Mouse (Mus musculus) kidney, adult 9 months (tissue): ENCODE measurements around the gene Antxrl.

Source experiments
- DNase-seq: peaks from one replicate; pipeline ENCODE4 v3.0.0; 2022

The Antxrl gene

DNA sequence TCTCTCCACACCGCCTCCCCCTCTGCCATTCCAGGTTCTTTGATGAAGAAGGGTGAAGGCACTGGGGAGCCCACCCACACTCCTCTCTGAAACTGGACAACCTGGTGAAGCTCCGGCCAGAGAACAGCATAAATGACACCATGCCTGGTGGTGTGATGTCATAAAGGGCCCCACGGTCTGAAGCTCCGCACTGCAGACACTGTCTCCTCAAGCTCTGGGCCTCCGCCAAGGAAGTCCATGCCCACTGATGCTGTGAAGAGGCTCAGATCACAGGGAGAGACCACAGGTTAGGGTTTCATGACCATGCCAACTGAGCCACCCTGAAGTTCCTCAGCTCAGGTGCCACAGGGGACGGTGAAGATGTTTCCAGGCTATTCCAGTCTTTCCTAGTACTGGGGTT is at the start of gene Antxrl:
Antxrl (plus strand) TSS at position 192 of the 400 bp plus-strand sequence.
- no peak for DNase-seq

DNA sequence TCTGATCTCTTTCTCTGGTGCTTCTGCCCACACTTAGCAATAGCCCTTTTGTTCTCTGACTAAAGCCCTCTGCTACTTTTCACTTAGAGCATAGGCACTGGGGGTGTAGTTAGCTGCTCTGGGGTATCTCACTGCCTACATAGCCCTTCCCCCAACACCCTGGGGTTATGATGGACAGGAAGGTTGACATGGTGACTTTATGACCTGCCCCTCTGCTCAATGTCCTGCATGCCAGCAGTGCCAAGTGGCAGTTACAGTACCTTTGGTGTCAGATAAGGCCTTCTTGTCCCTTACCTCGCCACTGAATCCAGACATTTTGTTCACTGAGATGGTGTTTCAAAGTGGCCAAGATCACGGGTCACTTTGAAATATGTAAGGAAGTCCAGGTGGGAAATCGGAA is 37.4 kb upstream of the Antxrl start, which contains the start of gene Gm30083:
Gm30083 (minus strand) TSS at position 120 of the 400 bp plus-strand sequence.
- DNase-seq, result no peak

DNA sequence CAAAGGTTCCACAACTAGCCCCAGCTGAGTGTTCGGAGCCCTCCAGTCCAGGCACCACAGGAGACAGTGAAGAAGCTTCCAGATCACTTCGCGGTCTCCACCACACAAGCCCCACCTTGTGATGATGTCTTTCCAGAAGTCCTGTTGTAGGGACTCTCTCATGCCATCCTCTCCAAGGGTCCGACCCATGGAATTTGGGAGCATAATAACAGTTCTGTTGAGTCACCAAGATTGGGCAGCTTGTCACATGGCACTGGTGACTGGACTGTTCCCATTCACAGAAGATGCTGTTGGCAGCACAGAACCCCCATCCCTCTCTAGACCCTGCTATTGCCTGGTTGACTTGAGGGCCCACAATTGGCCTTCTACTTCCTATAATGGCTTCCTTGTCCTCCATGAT is 36.1 kb upstream of the Antxrl start, which contains the start of gene Gm5460:
Gm5460 (plus strand) TSS at position 378 of the 400 bp plus-strand sequence.
- DNase-seq, result no peak

DNA sequence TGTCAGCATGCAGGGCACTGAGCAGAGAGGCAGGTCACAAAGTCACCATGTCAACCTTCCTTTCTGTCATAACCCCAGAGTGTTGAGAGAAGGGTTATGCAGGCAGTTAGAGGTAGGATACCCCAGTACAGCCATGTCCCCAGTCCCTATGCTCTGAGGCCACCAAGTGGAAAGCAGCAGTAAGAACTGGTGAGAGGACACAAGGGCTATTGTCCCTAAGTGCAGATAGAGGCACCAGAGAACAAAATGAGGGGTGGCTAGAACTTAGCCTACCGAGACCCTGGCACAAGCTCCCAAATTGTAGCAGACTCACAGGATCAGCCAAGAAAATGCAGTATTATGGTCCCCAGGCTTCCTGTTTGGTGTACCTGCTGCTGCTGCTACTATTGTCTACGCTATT is 35.6 kb upstream of the Antxrl start:
- DNase-seq, result no peak

DNA sequence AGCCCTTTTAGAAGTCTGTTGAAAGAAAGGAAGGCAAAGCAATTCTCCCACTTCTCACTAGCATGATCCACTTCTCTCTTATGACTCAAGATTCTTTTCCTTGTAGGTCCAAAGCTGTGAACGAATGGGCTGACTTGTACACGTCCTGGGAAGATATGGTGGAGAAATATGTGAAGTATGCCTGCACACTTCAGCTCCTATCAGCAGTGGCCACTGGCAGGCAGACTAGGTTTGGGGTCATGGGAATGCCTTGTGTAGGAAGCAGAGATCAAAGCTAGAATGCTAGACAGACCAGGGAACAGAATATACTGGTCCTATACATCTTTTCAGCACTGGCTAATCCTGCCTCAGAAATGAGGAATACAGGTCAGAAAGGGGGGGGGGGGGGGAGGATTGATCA is 25.8 kb upstream of the Antxrl start:
- no peak for DNase-seq

DNA sequence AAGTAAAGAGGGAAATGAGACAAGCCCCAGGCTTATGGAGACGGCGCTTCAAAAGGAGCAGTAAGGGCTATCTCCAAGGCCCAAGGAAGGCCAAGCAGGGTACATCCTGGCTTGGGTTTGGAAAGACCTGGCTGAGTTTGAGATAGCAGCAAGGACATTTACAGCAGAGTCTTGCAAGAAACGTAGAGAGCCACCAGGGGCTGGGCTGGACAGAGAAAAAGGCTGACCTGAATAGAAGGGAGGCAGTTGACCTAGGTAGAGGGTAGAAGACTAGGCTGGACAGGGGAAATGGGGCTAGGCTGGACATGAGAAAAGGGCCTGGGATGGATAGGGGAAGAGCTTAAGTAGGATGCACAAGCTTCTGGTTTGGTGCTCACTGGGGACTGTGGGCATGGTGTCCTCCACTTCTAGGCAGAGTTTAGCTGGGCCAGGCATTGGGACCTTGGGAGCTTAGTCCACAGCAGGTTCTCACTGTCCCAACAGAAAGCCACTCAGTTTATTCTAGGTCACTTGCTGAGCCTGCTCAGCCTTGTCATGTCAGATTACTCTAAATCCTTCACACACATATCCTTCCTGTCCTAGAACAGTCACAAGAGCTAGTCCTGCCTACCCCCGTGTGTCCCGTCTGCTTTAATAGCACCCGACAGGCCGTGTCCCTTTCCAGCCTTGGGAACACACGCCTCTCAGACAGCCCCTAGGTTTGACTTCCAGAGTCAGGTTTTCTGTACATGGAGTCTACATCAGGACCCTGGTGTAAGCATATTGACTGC is 18.5 kb upstream of the Antxrl start:
- DNase-seq, result no peak

DNA sequence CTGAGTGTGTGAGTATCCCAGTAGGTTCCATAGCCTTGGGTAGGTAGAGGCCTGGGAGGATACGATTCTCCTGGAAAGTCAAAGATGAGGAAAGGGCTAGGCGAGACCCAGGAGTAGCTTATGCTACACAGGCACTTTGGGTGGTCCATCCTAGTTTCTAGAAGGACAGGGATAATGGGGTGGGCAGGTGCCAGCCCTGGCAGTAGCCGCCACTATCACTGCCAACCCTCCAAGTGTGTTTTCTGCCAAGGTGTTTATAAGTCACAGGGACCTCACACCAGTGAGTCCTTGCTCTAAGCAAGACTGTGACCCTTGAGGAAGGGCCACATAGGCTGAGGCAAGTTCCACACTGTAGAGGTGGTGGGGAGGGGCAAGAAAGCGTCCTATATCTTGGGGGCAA is 11.3 kb upstream of the Antxrl start:
- no peak for DNase-seq

DNA sequence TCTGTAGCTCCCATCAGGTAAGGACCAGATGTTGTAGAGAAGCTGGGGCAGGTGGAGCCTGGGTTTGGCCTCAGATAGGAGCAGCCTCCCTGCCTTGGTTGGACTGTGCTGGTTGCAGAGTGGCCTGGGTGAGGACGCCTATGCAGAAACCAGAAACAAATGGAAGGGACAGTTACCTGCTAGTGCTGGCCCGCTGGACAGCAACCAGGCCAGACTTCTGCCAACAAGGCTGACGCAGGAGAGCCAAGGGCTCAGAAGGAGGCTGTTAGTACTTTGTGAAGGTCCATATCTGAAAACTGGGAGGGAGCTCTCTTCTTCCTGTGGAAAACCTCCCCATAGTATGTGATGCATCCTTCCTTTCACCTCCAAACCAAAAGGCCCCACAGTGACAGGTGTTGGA is 9.2 kb upstream of the Antxrl start:
- no peak for DNase-seq

DNA sequence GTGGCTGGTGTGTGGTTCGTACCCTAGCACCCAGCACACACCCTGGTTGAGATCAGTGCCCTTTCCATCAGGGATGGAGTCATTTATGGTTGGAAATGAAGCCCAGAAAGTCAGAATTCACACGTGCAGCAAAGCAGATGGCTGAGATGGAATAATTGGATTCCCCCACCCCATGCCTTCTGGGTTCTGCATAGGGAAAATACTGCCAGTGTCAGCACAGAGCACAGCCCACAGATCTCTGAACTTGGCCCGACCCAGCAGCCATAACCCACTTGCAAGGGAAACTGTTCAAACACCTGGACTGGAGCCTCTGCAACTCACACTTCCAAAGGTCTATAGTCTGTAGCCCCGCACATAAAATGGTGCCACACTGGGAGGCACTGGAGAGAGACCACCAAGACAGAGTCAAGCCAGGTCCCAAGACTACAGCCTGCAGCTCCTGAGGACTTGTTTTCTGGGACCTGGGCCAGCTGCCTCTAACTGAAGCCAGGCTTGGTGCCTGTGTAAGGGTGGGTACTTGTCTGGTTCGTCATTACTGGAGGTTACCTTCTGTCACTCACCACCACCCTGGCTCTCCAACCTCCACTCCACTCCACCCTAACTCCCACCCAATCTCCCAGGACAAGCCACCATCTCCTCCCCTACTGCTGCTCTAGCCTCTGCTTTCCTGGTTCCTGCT is 2.3 kb upstream of the Antxrl start:
- DNase-seq, result no peak

DNA sequence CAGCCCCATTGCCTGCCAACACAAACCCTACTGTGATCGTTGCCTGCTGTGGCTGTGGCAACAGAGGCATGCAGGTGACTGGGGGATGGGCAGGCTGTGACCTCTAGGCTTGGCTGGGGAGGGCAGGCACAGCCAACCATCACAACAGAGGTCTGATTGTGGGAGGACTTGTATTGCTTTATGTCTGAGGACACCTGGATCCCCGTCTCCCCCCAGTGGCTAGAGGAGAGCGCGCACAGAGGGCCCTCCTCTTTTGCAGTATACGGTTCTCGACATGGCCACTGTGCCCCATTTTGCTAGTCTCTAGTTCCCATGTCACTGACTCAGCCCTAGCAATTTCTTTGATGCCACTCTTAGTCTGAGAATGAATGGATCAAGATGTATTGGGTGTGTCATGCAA is 19.2 kb downstream of the Antxrl start:
- DNase-seq, result no peak

DNA sequence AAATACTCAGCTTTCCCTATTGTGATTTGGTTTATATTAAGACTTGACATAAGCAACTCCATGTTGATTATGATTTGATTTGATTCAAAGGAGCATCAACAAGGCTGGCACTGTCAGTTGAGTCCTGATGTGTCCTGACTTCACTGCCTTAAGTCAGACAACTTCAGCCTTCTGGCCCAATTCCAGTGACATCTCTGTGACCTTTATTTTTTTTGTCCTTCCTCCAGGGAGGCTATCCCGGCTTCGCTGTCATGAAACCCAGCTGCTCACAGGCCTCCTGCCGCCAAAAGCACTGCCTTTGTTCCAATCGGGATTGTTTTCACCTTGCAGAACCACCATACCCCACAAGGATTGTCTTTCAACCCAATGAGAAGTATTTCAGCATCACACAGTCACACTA is 22.8 kb downstream of the Antxrl start:
- DNase-seq, result peak; percentile 24

DNA sequence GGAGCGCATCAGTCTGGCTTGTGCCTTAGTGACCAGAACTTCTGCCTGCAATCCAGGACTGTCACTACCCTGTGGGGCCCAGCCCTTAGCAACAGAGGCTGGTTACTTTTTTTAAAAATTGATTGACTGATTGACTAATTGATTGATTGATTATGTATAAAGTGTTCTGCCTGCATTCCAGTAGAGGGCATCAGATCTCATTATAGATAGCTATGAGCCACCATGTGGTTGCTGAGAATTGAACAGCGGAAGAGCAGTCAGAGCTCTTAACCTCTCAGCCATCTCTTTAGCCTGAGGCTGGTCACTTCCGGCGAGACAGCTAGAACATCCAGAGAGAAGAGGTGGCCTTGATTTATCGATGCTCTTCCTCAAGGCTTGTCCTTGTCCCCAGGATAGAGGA is 24.7 kb downstream of the Antxrl start:
- no peak for DNase-seq

DNA sequence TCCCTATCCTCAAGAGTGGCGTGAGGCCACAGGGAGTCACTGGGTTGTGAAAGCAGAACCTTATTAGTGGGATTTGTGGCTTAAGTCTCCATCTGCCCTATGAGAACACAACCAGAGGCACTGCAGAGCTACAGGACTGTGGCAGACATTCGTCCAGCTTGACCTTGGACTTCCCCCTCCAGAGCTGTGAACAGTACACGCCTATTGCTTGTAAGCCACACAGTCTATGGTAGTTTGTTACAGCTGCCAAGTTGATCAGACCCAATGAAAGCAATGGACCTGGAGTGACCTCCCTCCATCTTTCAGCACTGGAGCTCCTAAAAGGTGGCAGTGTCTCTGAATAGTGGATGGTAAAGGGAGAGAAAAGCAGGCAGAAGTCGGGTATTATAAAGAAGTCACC is 25.8 kb downstream of the Antxrl start:
- no peak for DNase-seq

DNA sequence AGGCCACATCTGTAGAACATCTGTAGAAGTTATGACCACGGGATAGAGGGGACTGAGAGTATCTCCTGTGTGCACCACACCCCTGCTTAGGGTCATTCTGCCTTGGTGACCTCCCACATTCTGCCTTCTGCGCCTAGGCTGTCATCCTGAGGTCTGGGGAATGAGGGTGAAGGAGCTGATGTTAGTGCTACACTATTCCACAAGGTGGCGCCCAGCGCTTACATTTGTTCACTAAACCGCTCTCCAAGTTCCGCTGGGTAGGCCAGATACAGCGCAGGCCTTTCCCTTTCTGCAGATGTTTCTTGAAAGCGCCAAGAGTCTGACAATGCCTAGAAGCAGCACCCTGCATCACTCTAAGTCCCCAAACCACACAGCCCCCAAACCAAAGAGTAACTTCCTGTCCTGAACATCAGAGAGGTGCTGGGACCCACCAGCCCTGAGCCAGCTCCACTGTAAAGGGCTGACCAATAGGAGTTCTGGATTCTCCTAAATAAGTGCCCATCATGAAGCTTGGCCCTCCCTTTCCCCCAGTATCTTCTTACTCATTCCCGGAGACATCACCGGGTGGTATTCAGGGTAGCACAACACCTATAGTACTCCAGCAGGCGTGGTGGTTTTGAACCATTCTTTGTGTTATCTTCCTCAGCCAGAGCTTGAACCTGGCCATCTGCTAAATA is 28.0 kb downstream of the Antxrl start:
- DNase-seq, result peak; percentile 65

DNA sequence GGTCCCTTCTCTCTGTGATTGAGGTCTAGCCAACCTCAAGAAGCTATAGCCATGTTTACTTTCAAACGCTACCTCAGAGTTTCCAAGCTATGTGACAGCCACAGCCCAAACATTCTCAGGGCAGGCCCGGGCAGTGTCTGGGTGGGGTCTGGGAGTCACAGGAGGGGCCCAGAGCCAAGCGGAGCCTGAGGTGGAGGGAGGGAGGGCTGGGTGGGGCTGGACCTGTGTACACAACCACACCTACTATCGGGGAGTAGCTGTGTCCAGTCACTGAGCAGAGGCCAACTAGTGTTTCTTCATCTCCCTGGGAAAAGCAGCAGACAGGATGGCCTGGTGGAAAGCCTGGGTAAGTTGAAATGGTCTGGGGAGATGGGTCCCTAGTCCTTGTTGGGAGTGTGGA is 33.2 kb downstream of the Antxrl start, which contains the start of gene Anxa8:
Anxa8 (plus strand) TSS at position 251 of the 400 bp plus-strand sequence.
- DNase-seq, result no peak

DNA sequence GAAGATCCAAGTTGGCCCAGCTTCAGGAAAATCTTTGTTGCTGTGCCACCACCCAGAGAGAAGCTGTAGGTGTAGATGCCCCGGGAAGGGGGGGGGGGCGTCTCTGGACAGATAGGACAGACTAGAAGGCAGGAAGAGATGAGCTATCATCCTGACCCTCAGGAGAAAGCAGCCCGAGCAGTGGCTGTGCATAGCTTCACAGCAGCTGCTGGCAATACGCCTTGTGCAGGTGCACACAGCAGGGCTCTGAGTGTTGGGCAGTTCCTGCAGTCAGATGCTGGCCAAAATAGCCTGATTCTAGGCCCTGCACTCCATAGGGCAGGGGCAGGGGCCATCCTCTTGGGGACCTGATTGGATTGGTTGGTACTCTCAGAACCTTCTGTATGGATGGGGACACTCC is 34.3 kb downstream of the Antxrl start:
- no peak for DNase-seq

DNA sequence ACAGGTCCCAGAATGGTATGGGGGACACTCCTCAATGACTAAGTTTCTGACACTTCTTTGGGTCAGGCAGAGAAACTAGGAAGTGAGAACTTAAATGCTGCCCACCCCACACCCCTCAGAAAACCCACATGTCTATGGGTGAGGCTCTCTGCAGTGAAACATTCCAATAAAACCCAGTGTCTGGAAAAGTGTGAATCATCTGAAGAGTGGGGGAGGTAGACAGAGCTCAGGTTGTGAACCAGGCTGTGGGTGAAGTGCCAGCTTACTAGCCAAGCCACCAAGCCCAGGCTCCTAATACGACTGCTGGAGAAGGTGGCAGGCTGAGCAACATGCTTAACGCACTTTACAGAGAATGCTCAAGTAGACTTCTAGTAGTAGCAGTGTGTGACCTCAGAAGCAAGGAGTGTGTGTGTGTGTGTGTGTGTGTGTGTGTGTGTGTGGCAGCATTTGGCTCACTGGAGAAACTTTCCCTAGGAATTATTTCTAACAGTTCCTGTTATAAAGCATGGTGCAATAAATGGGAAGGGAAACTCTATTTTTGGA is 35.4 kb downstream of the Antxrl start:
- no peak for DNase-seq

DNA sequence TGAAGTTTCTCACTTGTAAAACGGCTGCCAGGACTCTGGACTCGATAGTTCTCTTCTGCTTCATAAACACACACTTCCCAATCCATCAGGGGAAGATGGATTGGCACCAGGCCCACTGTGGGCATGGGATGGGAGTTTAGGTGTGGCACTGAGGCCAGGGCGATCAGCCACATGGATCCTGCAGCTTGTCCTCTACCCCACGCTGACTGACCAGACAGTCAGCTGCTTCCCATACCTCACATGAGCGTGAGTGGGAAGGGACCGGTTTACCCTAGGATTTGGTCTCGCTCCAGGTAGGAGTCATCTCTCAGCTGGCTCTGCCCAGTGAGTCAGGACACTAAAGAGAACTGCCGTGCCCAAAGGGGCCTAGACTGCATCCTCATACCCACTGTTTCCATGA is 37.3 kb downstream of the Antxrl start:
- no peak for DNase-seq

DNA sequence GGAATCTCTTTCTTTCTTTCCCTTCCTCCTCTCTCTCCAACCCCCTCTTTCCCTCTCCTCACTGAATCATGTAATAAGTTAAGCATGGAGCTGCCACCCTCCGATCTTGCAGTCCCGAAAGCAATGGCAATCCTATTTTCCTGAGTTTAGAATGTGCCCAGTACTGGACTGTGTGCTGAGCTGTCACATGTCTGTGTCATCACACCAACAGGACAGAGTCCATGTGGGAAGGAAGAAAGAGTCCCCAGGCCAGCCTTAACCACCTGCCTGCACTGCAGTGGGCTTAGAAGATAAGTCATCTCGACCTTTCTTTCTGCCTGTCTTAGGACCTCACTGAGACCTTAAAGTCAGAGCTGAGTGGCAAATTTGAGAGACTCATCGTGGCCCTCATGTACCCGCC is 39.0 kb downstream of the Antxrl start:
- DNase-seq, result no peak

DNA sequence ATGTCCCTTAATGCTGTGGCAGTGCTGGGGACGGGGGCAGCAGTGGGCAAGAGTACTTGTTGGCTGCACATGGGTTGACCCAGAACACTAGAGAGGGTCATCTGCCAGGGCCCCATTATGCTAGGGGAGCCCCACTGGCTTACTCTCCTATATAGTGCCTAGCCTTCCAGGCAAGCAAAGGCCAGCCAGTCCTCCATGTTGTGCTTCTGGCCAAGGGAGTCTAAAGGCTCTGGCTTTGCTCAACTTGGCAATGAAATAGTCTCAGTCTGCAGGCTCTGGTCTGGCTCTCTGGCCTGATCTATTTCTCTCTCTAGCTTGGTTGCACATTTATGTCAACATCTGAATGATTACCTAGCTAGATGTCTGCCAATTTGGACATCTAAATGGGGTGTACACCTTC is 40.3 kb downstream of the Antxrl start:
- no peak for DNase-seq

DNA sequence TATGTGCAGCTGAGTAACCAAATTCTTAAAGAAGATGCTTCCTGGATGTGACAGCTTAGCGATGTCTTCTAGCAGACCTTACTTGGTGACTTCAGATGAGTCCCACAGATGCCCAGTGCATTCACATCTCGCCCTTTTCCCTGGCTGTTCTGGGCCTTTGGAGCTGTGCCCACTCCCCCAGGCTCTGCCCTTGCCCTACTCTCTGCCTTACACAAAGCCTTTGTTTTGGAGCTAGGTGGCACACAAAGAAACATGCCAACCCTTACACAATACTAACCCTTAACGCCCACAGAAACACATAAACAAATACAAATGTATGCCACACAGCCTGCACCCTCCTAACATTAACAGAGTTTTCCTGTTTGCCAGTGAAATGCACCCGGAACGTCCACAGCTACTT is 43.7 kb downstream of the Antxrl start:
- DNase-seq, result no peak

DNA sequence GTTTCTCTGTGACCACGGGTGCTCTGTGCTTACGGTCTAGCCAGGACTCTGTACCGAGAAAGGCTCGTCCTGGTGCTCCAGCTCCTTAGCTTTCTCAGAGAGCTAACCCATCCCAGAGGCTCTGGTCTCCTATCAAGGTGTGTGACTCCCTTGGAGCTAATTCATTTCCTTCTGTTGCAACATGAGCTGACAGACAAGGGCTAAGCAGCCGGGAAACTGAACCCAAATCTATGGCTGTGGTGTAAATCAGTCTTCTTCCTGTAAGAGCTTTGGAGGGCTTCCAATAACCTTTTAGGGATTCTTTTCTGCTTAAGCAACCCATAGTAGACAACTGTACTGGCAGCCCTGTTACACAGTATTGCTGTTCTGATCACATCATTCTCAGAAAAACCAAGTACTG is 50.1 kb downstream of the Antxrl start, which contains the start of gene A630023A22Rik:
A630023A22Rik (minus strand) TSS at position 154 of the 400 bp plus-strand sequence.
- no peak for DNase-seq

DNA sequence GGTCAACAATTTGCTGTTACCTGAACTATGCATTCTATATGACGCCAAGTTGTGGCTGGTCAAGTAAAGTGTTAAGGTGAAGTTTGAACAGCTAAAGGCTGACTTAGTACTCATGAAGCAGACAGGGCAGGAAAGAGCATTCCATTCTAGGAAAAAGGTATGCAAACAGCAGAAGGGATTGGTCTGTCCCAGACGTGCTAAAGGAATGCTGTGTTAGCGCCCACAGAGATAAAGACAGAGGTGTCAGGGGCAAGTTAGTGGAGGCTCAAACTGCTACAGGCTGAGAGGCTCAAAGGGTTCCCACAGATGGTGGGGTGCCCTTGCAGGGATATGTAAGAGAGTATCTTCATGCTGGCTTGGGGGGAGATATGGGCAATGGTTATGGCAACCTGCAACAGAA is 51.3 kb downstream of the Antxrl start:
- no peak for DNase-seq
